Mouse (Mus musculus): ENCODE results near the gene Alpi.

The Alpi gene

GRCm38 (mm10) chr1:87059042-87059665 lies 42.3 kb downstream of the Alpi start:
- no peak for DNase-seq (ENCODE audit: low spot score)

- DNase-seq (ENCODE audit: low spot score): no peak
Measured at GRCm38 (mm10) chr1:87057075-87057474, 44.3 kb downstream of the Alpi start.

- no peak for DNase-seq (ENCODE audit: low spot score)
Measured at GRCm38 (mm10) chr1:87051369-87051768, 50.0 kb downstream of the Alpi start.

GRCm38 (mm10) chr1:87050700-87051099 lies 50.7 kb downstream of the Alpi start:
- DNase-seq (ENCODE audit: low spot score): no peak

GRCm38 (mm10) chr1:87050072-87050471 lies 51.3 kb downstream of the Alpi start:
- DNase-seq (ENCODE audit: low spot score): no peak
